Mouse (Mus musculus): ENCODE measurements at regions not wholly inside any gene's neighbourhood (a gene's known extent, or its start where the extent isn't known, plus 50 kb on each side); places are given as distances from the start of the nearest gene placed in this dataset.

DNA sequence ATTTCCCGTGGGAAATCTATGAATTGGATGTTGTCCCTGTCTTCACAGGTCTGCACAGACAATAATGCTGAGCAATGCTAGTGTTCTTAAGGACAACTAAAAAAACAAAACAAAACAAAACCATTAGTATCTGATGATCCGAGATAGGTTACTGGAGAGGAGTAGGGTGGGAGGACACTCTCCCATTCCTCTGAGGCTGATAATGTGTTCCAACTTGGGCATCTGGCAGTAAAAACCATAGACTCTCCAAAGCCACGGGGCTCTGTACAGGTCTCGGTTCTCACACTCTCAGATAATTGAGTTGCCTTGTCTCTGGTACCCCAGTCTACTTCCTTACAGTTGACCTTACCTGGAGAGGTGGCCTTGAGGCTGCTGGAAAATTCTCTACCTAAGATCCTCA is 126.0 kb upstream of the Parp11 start:
- TF ChIP-seq CTCF (IDR thresholded peaks at IDR 0.05) (no peak), EP300 (IDR thresholded peaks at IDR 0.05) (no peak)

All from lung, postnatal 0 days (tissue).